Mouse (Mus musculus) cerebellum, postnatal 36 days (tissue): ENCODE data around the gene Tbc1d13.

Experiments
- DNase-seq, 2 experiments: peaks; one replicate each; pipeline ENCODE4 v3.0.0; 2021 to 2022; ENCODE audit warnings: mixed read lengths in 2 of 2

Tbc1d13 gene

DNA sequence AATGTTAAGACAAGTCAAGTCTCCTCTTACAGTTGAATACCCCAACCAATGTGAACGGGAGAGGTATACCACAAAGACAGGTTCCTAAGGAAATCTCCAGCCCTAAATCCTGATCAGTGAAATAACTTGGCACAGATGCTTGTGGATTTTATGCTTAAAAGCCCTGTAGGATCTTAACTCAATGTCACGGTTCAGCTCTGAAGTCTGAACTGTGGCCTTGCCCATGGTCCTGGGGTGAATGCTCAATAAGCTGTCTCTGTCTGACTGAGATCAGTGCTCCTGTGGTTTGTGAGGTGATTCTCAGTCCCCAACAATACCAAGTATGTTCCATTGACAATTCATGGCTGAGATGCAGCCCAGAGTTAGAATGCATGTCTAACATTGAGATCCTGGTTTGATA is 48.9 kb downstream of the Tbc1d13 start:
- no peak for DNase-seq

GRCm38 (mm10) chr2:30183721-30184120 is 50.2 kb downstream of the Tbc1d13 start:
- no peak for DNase-seq

- DNase-seq: no peak
Observed at GRCm38 (mm10) chr2:30185276-30185675, 51.7 kb downstream of the Tbc1d13 start.

- no peak for DNase-seq
Observed at GRCm38 (mm10) chr2:30185681-30186080, 52.1 kb downstream of the Tbc1d13 start.

GRCm38 (mm10) chr2:30191790-30192580 is 58.4 kb downstream of the Tbc1d13 start:
- DNase-seq: no peak

DNA sequence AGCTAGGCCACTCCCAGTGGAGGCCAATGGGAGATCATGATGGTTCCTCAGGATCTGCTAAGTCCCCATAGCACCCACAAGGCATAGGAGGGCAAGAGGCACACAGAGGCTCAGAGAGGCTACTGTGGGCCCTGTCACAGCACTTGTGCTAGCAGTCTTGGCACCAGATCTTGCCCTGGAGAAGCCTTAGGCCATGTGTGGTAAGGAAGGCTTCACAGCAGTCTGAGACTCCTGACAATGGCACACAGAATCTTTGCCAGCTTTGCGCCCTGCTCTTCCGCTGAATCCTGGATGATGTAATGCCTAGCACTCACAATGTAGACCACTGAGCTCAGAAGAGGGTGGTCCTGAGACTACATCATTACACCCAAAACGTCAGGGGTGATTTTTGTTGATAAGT is 61.1 kb downstream of the Tbc1d13 start:
- no peak for DNase-seq

- DNase-seq: no peak
Observed at GRCm38 (mm10) chr2:30198021-30198420, 64.5 kb downstream of the Tbc1d13 start.

DNA sequence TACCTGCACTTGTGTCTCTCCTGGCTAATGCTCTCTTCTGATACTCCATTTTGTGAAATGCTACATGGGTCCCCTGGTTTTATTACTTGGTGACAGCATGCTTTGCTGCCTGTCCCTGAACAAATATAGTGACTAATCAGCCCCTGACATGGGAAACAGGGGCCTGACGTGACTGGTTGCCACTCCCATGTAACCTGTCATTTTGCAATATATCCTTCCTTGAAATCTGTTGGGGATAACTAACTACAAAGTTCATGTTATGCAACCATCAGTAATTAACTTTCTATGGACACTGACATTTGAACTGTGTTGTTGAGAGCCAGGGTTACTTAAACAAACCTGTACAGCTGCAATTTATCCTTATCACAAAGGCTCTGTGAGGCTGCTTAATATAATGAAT is 66.4 kb downstream of the Tbc1d13 start:
- no peak for DNase-seq

GRCm38 (mm10) chr2:30200388-30200925 is 66.9 kb downstream of the Tbc1d13 start:
- no peak for DNase-seq
